Mouse (Mus musculus): ENCODE measurements at regions not wholly inside any gene's neighbourhood (a gene's known extent, or its start where the extent isn't known, plus 50 kb on each side); places are given as distances from the start of the nearest gene placed in this dataset.

DNA sequence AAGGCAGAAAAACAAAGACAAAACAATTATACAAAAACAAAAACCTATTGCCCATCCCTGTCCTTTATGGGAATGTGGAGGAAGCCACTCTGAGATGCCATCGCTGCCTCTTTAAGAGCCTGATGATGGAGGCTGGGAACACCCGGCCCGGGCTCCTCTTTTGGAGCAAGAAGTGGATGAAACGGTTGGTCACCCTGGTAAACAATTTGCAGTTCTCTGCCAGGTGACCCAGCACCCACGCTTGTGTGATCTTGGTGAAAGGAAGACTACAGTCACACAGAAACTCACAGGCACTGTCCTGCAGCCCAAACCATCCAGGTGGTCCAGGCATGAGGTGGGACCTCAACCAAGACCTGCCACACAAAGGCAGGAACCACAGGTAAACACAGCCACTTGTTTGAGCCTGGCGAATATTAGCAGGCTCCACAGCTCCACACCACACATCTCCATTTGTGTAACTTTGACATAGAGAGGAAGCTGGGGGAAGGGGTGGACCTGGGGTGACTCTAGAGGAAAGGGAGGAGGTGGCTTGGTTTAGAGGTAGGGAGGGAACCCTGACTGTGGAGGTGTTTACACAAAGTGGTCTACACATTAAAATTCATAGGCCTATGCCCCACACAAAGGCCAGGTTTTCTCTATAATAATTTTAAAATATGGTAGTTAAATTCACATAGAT lies 166.7 kb upstream of the Sulf2 start:
- TF ChIP-seq CTCF (IDR thresholded peaks at IDR 0.05; ENCODE audit: insufficient read depth, low read depth, low read length), result no peak
- TF ChIP-seq POLR2A (IDR thresholded peaks at IDR 0.05; ENCODE audit: insufficient read depth, low read depth, low read length), result no peak
